Mouse (Mus musculus) cerebellum, adult 11 months (tissue): ENCODE results near the gene Hexdc.

Experiments used
- DNase-seq: peaks from one replicate; pipeline ENCODE4 v3.0.0; 2022

Gene Hexdc

DNA sequence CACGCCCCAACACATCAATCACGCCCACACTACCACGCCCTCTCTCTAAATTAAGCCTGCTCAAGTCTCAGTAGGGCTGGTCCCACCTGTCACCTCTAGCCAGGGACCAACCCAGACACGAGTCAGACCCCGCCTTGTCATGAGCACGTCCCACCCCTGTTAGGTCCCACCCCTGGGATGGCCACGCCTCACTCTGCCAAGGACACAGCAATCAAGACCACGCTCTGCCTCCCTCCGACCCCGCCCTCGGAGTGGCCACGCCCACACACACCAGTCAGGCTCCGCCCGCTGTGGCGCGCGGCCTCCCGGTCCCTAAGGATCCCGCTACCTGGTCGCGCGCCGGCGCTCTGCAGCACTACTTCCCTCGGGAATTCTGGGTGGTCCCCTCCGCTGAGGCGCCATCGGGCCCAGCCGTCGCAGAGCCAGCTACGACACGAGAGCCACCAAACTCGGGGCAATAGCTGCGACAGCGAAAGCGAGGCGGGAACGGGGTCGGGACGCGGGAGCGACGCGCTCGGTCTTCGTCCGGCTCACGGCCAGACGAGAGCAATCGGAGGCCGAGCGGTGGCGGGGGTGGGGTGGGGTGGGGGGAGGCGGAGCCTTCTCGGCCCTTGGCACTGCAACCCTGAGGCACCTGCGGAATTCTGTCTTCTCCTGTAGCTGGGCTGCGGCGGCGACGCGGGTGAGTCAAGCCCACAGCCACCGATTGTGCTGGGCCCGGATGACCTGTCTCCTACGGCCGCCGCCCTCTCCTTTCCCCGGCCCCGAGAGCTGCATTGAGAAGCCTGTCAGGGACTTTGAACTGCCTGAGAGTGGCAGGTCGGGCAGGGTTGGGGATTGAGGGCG, at the start of gene Hexdc, which contains the start of gene Ogfod3:
Gene Hexdc (plus strand): TSS at position 273 of the 846 bp plus-strand sequence.
Gene Ogfod3 (minus strand): TSS at position 551 of the 846 bp plus-strand sequence.
- peak; percentile 93 for DNase-seq

DNA sequence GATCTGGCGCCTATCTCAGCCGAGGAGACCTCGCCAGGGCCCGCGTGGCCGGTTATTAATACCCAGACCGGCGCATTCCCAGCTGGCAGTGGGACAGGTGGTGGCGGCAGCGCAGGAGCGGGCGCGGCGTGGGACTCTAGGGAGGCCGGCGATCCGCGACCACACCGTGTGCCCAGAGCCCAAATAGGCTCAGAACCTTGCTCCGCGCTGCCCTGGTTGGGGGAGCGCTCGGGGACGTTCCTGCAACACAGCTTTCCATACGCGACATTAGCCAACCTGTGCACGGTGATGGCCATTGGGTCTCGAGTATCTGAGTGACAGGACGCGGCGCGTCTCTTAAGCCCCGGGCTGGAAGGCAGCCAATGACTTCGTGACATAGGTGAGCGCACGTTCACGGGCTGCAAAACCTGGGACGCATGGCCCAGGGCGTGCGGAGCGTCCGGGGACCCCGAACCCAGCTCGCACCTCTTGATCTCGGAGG, 47.8 kb upstream of the Hexdc start:
- DNase-seq: peak; percentile 47

GRCm38 (mm10) chr11:121159971-121160370, 44.3 kb upstream of the Hexdc start, which contains the start of gene Uts2r:
TSS of gene Uts2r (plus strand) at chr11:121160271.
- no peak for DNase-seq

DNA sequence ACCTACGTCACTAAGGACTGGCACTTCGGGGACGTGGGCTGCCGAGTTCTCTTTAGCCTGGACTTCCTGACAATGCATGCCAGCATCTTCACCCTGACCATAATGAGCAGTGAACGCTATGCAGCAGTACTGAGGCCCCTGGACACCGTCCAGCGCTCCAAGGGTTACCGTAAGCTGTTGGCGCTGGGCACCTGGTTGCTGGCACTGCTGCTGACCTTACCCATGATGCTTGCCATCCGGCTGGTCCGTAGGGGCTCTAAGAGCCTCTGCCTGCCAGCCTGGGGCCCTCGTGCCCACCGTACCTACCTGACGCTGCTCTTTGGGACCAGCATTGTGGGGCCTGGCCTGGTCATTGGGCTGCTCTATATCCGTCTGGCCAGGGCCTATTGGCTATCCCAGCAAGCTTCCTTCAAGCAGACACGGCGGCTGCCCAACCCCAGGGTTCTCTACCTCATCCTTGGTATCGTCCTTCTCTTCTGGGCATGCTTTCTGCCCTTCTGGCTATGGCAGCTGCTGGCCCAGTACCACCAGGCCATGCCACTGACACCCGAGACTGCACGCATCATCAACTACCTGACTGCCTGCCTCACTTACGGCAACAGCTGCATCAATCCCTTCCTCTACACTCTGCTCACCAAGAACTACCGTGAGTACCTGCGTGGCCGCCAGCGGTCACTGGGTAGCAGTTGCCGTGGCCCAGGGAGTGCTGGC, 43.4 kb upstream of the Hexdc start:
- DNase-seq: no peak

- DNase-seq: no peak
These were observed 40.5 kb upstream of the Hexdc start for GRCm38 (mm10) chr11:121163751-121164150.

- DNase-seq: no peak
These were observed 31.0 kb upstream of the Hexdc start for GRCm38 (mm10) chr11:121173203-121173602.

DNA sequence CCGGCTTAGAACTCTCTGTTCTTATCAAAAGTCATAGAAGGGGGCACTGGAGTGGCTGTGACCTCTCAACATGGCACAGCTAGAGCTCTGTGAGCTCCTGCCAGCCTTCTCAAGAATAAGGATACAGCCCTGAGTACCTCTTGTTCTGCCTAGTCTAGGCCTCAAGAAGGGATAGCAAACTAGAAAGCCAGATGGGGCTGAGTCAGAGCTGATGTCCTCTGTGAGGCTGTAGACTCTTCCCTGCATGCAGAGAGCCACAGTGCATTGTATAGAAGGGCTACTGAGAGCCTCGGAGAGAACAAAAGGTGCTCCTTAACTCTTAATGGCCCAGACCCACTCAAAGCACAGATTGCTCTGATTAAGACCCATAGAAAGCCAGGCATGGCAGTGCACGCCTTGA, 30.0 kb upstream of the Hexdc start:
- DNase-seq: no peak

- DNase-seq: peak; percentile 54
These were observed 27.7 kb upstream of the Hexdc start for GRCm38 (mm10) chr11:121176285-121177270.

DNA sequence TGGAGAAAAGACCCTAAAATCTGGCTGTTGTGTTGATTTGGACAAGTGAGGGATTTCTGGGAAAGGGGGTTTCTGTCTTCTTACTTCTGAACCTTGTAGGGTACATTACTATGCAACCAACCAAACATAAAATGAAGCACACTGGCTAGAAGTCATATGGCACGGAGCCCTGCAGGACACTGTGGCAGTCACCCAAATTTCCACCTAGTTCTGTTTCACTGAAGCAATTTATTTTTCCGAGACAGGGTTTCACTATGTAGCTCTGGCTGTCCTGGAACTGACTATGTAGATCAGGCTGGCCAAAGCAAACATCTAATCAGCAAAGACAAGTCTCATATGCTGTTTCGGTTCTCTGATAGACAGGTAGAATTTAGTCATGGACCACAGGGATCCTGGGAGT, 14.6 kb upstream of the Hexdc start:
- peak; percentile 42 for DNase-seq

GRCm38 (mm10) chr11:121192742-121193141, 11.5 kb upstream of the Hexdc start:
- DNase-seq: no peak

DNA sequence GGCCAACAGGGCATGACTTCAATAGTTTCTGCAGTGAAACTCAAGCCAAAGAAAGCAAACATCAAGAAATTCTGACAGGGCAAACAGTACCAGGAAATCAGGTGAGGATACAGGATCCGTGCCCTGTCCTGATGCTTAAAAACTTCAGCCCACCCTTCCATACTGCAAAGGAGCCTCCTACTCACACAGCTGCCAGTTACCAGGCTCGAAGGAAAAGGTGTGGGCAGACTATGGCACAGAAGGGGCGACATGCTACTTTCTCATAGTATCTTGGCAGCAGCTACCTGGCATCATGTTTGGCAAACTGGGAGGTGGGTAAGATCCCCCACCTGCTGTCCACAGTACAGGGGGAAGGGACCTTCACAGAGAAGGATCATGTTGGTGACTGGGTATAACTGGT, 10.8 kb upstream of the Hexdc start:
- no peak for DNase-seq

- DNase-seq: no peak
These were observed 5.6 kb upstream of the Hexdc start for GRCm38 (mm10) chr11:121198622-121199021.

- no peak for DNase-seq
These were observed 4.4 kb upstream of the Hexdc start for GRCm38 (mm10) chr11:121199851-121200250.

DNA sequence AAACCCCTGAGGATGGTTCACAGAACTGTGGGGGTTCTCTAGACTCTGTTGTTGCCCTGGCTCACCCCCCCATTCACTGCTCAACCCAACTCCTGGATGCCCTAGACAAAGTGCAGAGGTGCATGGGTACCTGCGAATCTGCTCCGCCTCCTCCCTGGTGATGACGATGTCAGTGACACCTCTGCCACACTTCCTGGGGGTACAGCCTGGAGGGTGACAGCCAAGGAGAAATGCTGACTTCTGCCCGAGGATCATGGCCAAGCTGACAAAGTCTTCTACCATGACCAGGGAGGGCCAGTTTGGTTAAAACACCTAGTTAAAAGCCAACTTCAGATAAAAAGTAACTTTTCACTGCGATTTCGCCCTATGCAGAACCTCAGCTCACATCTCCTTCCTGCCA, 3.5 kb upstream of the Hexdc start:
- no peak for DNase-seq

- no peak for DNase-seq
These were observed 2.6 kb upstream of the Hexdc start for GRCm38 (mm10) chr11:121201436-121202198.

DNA sequence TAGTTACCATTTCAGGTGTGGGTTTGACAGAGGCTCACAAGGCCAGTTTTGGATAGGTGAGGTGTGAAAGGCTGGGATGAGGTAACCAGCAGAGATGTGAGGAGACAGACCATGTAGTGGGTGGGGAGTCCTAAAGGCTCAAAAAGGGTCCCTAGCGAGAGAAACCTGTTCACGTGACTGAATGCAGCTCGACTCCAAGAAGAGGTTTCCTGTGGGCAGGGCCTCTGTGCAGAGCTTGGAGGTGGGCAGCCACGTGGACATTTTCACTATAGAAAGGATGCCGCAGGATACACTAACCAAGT, 423 bp upstream of the Hexdc start:
- no peak for DNase-seq

DNA sequence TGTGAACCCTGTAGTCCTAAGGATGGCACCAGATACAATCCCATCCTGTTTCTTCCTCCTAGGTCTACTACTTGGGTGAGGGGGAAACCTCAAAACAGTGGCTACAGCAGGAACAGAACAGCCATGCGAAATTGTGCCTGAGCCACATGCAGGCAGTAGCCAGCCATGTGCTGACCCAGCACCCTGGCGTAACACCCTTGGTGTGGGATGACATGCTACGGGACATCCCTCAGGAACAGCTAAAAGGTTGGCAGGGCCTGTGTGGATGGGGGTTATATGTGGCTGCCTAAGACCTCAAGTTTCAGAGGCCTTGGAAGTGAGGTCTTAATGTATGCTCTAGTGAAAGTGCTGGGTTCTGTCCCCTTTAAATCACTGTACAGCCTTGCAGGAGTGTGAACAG, 12.6 kb downstream of the Hexdc start:
- no peak for DNase-seq

DNA sequence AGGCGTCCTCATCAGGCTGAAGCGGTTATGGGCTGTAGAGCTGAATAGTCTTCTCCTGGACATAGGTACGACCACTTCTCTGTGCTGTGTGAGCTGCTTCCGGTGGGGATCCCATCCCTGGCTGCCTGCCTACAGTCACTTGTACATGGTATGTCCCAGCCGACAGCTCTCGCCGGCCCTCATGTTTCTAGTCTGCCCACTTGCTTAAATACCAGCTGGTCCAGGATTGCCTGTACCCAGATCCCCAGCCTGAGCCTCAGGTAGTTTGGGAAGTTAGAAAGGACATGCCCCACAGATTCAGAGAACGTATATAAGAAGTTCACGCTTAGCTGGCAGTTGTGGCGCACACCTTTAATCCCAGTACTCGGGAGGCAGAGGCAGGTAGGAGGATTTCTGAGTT, 15.5 kb downstream of the Hexdc start:
- no peak for DNase-seq

- no peak for DNase-seq
These were observed 16.5 kb downstream of the Hexdc start for GRCm38 (mm10) chr11:121220771-121221170.

- peak; percentile 61 for DNase-seq
These were observed 17.2 kb downstream of the Hexdc start for GRCm38 (mm10) chr11:121221321-121222010.
